Mouse (Mus musculus) ES-Bruce4 (cell line): ENCODE data around the gene Skor1.

Experiments used
- CTCF ChIP-seq: IDR thresholded peaks from one replicate; pipeline ENCODE4 v1.8.1; 2011; ENCODE audit warnings: low read depth, low read length
- POLR2A ChIP-seq: IDR thresholded peaks from one replicate; pipeline ENCODE4 v1.8.1; 2011; ENCODE audit warnings: low read length; ENCODE audit not compliant: insufficient read depth

- no peak for TF ChIP-seq POLR2A
- TF ChIP-seq CTCF, result no peak
Measured at GRCm38 (mm10) chr9:63144502-63145248, 4.1 kb downstream of the Skor1 start.
